Mouse (Mus musculus) stomach, embryonic 16.5 days (tissue): ENCODE results near the gene Ptgfrn. TPM values are rescaled to one million over a fixed set of nuclear protein-coding genes. Genes with fewer than 3 reads are reported as not detected.

Experiments
- ATAC-seq: fragments of 200-750 bp; cut with Nextera tagmentation; 2 replicates; pipeline ENCODE4 v1.8.0; 2017; ENCODE audit warnings: moderate number of reproducible peaks, moderate TSS enrichment; ENCODE audit not compliant: insufficient read depth, low FRiP score
- H3K27ac ChIP-seq: fragments of 300-500 bp; sonication (generic); 2 replicates; pipeline ENCODE4 v1.5.1; 2014; ENCODE audit warnings: low read length
- H3K27me3 ChIP-seq: fragments of 300-500 bp; sonication (generic); 2 replicates; pipeline ENCODE4 v1.6.1; 2014; ENCODE audit warnings: low read length, control low read depth, mixed read lengths; ENCODE audit not compliant: control insufficient read depth, insufficient read depth
- H3K36me3 ChIP-seq: fragments of 300-500 bp; sonication (generic); 2 replicates; pipeline ENCODE4 v1.6.1; 2014; ENCODE audit warnings: low read length; ENCODE audit not compliant: control insufficient read depth, insufficient read depth
- H3K4me1 ChIP-seq: fragments of 300-500 bp; sonication (generic); 2 replicates; pipeline ENCODE4 v1.6.1; 2014; ENCODE audit warnings: low read length, control low read depth, mixed read lengths; ENCODE audit not compliant: control insufficient read depth, insufficient read depth
- H3K4me2 ChIP-seq: fragments of 300-500 bp; sonication (generic); 2 replicates; pipeline ENCODE4 v1.6.1; 2014; ENCODE audit warnings: low read depth, low read length, mixed read lengths
- H3K4me3 ChIP-seq: fragments of 300-500 bp; sonication (generic); replicated peaks from 2 replicates; pipeline ENCODE4 v1.5.1; 2014; ENCODE audit warnings: mild to moderate bottlenecking, low read length
- H3K9ac ChIP-seq: fragments of 300-500 bp; sonication (generic); 2 replicates; pipeline ENCODE4 v1.6.1; 2014; ENCODE audit warnings: low read length
- H3K9me3 ChIP-seq: fragments of 300-500 bp; sonication (generic); replicated peaks from 2 replicates; pipeline ENCODE4 v1.6.1; 2016; ENCODE audit warnings: low read length, control low read depth; ENCODE audit not compliant: control insufficient read depth
- WGBS: fragments of 180-500 bp; shearing (Covaris S2); extraction: QIAGEN DNeasy Blood & Tissue Kit; methylation state at CpG from one replicate; pipeline ENCODE4 v1.1.7; 2014; 5-methylcytosine and 5-hydroxymethylcytosine counted together
- polyA plus RNA-seq: library from polyadenylated mRNA; unstranded; fragments of >200 nt; fragmentation: Nextera tagmentation; extraction: Ambion mirVana; gene quantifications from 2 replicates; pipeline ENCODE4 v1.2.1, GENCODE M21; 2015

Gene Ptgfrn
- polyA plus RNA-seq, 1 experiment from 2014 or later = 4.6 TPM

GRCm38 (mm10) chr3:101030630-101031029, 79.4 kb downstream of the Ptgfrn start:
- no peak overlapping the region for H3K4me2 ChIP-seq

GRCm38 (mm10) chr3:101029339-101029738, 80.7 kb downstream of the Ptgfrn start, which contains the start of gene Cd101:
Gene Cd101 (minus strand): TSS chr3:101029556.
- Histone ChIP-seq H3K4me1 (peaks cover 3% of the 10 kb centered on the region; the same call in 1 of the 2 replicates), H3K9ac (no peak within 1 kb of the TSS), H3K9me3 (no peaks in the 10 kb centered on the region), H3K27ac (no peak within 1 kb of the TSS), H3K4me2 (no peak within 1 kb of the TSS), H3K36me3 (no peaks in the 10 kb centered on the region), H3K4me3 (no peak within 1 kb of the TSS), H3K27me3 (no peaks in the 10 kb centered on the region)
- WGBS = 83% methylated on average over 4 of the region's 4 CpGs
- no peak for ATAC-seq

More at GRCm38 (mm10) chr3:101030630-101031029, 79.4 kb downstream of the Ptgfrn start:
- peaks cover 3% of the 10 kb centered on the region; the same call in 1 of the 2 replicates for H3K4me1 ChIP-seq
- no peaks in the 10 kb centered on the region for H3K9me3 ChIP-seq
- H3K27ac ChIP-seq = no peak overlapping the region; the same call in 1 of the 2 replicates
- ATAC-seq = no peak
- H3K4me3 ChIP-seq = no peak overlapping the region
- H3K27me3 ChIP-seq = no peaks in the 10 kb centered on the region
- WGBS = 86% methylated on average over 1 of the region's 1 CpGs
- no peak overlapping the region for H3K9ac ChIP-seq
- no peaks in the 10 kb centered on the region for H3K36me3 ChIP-seq

GRCm38 (mm10) chr3:101026741-101027140, 83.3 kb downstream of the Ptgfrn start:
- no peaks in the 10 kb centered on the region for H3K36me3 ChIP-seq

GRCm38 (mm10) chr3:101022967-101023366, 87.1 kb downstream of the Ptgfrn start:
- no peak for ATAC-seq
- 85% methylated on average over 6 of the region's 6 CpGs for WGBS
- no peaks in the 10 kb centered on the region for H3K27me3 ChIP-seq

More at GRCm38 (mm10) chr3:101026741-101027140, 83.3 kb downstream of the Ptgfrn start:
- 53% methylated on average over 1 of the region's 1 CpGs for WGBS
- no peak for ATAC-seq
- H3K27ac ChIP-seq = no peak overlapping the region
- no peak overlapping the region for H3K4me2 ChIP-seq
- no peak overlapping the region for H3K9ac ChIP-seq
- peaks cover 3% of the 10 kb centered on the region; the same call in 1 of the 2 replicates for H3K4me1 ChIP-seq
- no peak overlapping the region for H3K4me3 ChIP-seq
- H3K9me3 ChIP-seq = no peaks in the 10 kb centered on the region
- no peaks in the 10 kb centered on the region for H3K27me3 ChIP-seq

GRCm38 (mm10) chr3:101021481-101022051, 88.5 kb downstream of the Ptgfrn start:
- 72% methylated on average over 8 of the region's 8 CpGs for WGBS
- no peaks in the 10 kb centered on the region for H3K36me3 ChIP-seq
- no peak overlapping the region for H3K4me3 ChIP-seq
- no peaks in the 10 kb centered on the region for H3K4me1 ChIP-seq
- no peaks in the 10 kb centered on the region for H3K27me3 ChIP-seq
- H3K27ac ChIP-seq = no peak overlapping the region
- no peak overlapping the region for H3K4me2 ChIP-seq
- no peak for ATAC-seq
- H3K9me3 ChIP-seq = no peaks in the 10 kb centered on the region
- no peak overlapping the region for H3K9ac ChIP-seq

More at GRCm38 (mm10) chr3:101022967-101023366, 87.1 kb downstream of the Ptgfrn start:
- H3K4me2 ChIP-seq = no peak overlapping the region
- H3K9ac ChIP-seq = no peak overlapping the region
- no peak overlapping the region for H3K27ac ChIP-seq
- no peaks in the 10 kb centered on the region for H3K36me3 ChIP-seq
- no peak overlapping the region for H3K4me3 ChIP-seq
- H3K4me1 ChIP-seq = no peaks in the 10 kb centered on the region
- no peaks in the 10 kb centered on the region for H3K9me3 ChIP-seq

- H3K9ac ChIP-seq = no peak overlapping the region
- WGBS = 79% methylated on average over 5 of the region's 5 CpGs
These were observed 89.0 kb downstream of the Ptgfrn start for GRCm38 (mm10) chr3:101021073-101021472.

GRCm38 (mm10) chr3:101018494-101018893, 91.6 kb downstream of the Ptgfrn start:
- no peak overlapping the region for H3K4me3 ChIP-seq
- 66% methylated on average over 6 of the region's 6 CpGs for WGBS
- H3K9me3 ChIP-seq = no peaks in the 10 kb centered on the region
- no peak for ATAC-seq
- H3K27ac ChIP-seq = no peak overlapping the region
- H3K27me3 ChIP-seq = no peaks in the 10 kb centered on the region
- H3K9ac ChIP-seq = no peak overlapping the region
- no peaks in the 10 kb centered on the region; the same call in 1 of the 2 replicates for H3K4me1 ChIP-seq
- no peak overlapping the region for H3K4me2 ChIP-seq
- H3K36me3 ChIP-seq = no peaks in the 10 kb centered on the region

More at GRCm38 (mm10) chr3:101021073-101021472, 89.0 kb downstream of the Ptgfrn start:
- Histone ChIP-seq H3K36me3 (no peaks in the 10 kb centered on the region), H3K4me2 (no peak overlapping the region), H3K27me3 (no peaks in the 10 kb centered on the region), H3K9me3 (no peaks in the 10 kb centered on the region), H3K4me3 (no peak overlapping the region), H3K27ac (no peak overlapping the region), H3K4me1 (no peaks in the 10 kb centered on the region)
- ATAC-seq = no peak

GRCm38 (mm10) chr3:101016050-101016449, 94.0 kb downstream of the Ptgfrn start:
- Histone ChIP-seq H3K4me3 (no peak overlapping the region), H3K27ac (no peak overlapping the region), H3K9ac (no peak overlapping the region), H3K27me3 (no peaks in the 10 kb centered on the region), H3K36me3 (no peaks in the 10 kb centered on the region), H3K9me3 (no peaks in the 10 kb centered on the region), H3K4me1 (no peaks in the 10 kb centered on the region; the same call in 1 of the 2 replicates), H3K4me2 (no peak overlapping the region)
- ATAC-seq = no peak
- WGBS = 72% methylated on average over 7 of the region's 7 CpGs

- 32% methylated on average over 4 of the region's 4 CpGs for WGBS
- Histone ChIP-seq H3K36me3 (no peaks in the 10 kb centered on the region), H3K9ac (no peak overlapping the region), H3K4me1 (no peaks in the 10 kb centered on the region; the same call in 1 of the 2 replicates), H3K27me3 (no peaks in the 10 kb centered on the region), H3K27ac (no peak overlapping the region), H3K4me2 (no peak overlapping the region), H3K9me3 (no peaks in the 10 kb centered on the region), H3K4me3 (no peak overlapping the region)
- no peak for ATAC-seq
These were observed 94.8 kb downstream of the Ptgfrn start for GRCm38 (mm10) chr3:101015254-101015653.
